Mouse (Mus musculus) heart, postnatal 4 days (tissue): ENCODE measurements around the gene Ston2. TPM values are rescaled to one million over a fixed set of nuclear protein-coding genes. Genes with fewer than 3 reads are reported as not detected.
"Not testable (repeated sequence)": the region's sequence is repeated elsewhere in the genome, so short reads cannot be mapped to it uniquely, and the experiment has no call there.

ENCODE experiments used
- DNase-seq: peaks from one replicate; pipeline ENCODE4 v3.0.0; 2021
- total RNA-seq, 2 experiments: library from RNA; stranded (reverse); gene quantifications; 2 replicates each; pipeline ENCODE4 v1.2.3; 2021

Ston2 gene
- total RNA-seq, 2 experiments from 2014 or later: 5.2 to 5.4 TPM

DNA sequence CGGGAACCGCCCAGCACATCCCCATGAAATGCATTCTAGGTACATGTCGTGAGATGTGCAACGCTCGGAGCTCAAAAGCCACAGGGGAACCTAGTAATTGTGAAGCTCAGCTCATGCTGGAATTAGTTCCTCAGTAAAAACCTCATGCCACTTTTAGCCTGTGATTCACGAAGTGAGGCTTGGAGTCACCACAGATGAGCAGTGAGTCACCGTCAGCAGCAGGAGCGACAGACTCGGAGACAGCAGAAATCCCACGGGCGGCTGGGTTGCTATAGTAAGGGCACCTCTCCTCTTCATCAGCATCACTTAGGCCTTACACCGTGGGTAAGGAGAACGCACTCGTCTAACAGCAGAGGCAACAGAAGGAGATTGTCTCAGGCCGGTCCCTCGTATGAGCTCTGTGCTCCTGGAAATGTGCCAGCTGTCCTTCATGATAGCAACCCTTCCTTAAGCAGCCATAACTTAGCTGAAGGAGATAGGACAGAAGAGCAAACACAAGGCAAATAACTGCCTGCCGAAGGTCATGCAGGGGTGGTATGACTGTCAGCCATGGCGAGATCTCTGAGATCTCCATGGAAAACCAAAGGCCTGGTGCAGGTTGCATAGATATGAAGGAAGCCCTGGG, 39.8 kb downstream of the Ston2 start:
- DNase-seq: peak; percentile 38

DNA sequence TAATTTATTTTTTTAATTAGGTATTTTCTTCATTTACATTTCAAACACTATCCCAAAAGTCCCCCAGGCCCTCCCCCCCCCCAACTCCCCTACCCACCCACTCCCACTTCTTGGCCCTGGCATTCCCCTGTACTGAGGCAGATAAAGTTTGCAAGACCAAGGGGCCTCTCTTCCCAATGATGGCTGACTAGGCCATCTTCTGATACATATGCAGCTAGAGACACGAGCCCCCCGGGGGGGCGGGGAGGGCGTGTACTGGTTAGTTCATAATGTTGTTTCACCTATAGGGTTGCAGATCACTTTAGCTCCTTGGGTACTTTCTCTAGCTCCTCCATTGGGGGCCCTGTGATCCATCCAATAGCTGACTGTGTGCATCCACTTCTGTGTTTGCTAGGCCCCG, 41.3 kb downstream of the Ston2 start:
- DNase-seq: not testable (repeated sequence)

DNA sequence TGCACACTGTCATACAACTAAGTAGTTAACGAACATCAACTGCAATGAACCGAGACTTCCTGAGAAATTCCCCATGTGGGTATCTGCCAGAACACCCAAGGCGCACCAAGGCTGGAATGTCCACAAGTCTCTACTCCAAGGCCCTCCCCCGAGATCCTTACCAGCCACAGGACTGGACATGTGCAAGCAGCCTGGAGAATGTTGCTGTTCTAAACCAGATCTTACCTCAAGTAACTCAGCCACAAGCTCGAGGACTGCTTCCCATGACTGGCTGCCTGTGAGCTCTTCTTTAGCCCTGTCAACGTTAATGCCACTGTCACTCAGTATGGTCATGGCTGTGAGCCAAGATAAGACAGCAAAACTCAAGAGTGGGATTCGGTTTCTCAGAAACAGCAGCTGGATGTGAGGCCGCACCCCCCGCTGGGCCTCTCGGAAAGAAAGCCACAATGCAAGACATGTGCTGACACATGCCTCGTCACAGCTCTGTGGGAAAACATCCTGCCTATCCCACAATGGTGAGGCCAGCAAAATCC, 42.4 kb downstream of the Ston2 start:
- peak; percentile 46 for DNase-seq

DNA sequence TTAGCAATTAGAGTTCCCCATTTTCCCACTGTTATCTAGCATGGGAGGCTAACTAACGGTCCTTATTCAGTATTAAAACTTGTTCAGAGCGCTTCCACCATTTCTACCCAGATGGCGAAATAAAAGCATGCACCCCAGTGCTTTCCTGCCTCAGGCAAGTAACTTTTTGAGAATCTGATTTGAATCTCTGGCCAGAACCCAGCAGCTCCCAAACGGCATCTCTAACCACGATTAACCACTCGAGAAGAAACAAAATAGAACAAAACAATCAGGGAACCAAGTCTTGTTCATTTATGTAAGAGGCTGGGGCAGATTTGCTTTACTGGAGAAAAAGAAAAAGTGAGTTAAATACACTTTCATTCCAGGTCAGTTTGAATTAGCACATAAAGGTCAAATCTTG, 44.1 kb downstream of the Ston2 start:
- no peak for DNase-seq

DNA sequence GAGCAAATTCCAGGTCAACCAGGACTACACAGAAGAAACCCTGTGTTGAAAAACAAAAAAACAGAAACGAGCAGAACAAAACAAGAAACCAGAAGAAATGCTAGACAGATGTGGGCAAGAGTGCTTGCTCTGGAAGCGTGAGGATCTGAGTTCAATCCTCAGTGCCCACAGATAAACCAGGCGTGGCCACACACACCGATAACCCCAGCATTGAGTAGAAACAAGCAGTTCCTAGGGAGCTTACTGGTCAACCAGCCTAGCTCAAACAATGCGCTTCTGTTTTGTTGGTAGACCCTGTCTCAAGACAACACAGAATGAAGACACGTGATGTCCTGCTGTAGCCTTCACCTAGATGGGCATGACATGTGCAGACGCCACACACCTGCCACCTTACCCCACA, 45.3 kb downstream of the Ston2 start:
- no peak for DNase-seq

DNA sequence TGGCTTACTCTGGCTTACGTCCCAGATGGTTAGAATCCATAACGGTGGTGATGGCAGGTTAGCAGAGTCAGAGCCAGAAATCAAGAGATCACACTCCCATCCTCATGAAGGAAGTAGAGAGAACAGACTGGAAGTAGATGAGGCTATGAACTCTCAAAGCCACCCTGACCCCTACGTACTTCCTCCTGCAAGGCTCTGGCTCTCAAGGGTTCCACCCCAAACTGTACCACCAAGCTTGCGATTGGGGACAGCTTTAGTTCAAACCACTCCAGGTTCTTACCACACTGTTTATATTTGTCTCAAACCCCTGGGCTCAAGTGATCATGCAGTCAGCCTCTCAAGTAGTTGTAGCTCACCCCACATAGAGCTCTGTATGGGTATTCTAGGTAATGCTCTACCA, 49.8 kb downstream of the Ston2 start:
- DNase-seq: no peak

DNA sequence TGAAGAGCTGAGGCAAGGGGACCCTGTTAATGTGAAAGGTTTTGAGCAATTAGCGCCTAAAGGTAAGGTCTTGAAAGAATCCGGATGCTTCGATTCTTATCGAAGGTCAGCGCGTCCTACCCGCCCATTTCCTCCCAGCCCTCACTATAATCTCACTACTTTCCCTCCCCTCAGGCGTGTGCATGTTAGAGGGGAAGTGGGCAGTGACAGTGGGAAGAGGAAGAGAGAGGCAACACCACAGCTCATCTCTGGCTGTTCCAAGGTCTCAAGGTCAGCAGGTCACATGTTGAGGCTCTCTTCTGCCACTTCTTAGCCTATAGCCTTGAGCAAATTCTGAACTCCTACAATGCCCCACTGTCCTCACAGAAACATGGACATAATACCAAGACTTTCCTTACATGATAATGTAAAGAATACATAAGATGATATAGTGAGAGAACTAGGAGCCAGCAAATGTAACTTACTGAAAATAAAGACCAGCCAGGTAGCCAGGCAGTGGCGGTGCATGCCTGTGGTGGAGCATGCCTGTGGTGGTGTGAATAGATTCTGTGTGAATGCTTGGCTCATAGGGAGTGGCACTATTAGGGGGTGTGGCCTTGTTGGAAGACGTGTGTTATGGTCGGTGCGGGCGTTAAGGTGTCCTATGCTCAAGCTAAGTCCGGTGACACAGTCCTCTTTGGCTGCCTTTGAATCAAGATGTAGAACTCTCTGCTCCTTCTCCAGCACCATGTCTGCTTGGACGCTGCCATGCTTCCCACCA, 51.8 kb downstream of the Ston2 start:
- DNase-seq: no peak

DNA sequence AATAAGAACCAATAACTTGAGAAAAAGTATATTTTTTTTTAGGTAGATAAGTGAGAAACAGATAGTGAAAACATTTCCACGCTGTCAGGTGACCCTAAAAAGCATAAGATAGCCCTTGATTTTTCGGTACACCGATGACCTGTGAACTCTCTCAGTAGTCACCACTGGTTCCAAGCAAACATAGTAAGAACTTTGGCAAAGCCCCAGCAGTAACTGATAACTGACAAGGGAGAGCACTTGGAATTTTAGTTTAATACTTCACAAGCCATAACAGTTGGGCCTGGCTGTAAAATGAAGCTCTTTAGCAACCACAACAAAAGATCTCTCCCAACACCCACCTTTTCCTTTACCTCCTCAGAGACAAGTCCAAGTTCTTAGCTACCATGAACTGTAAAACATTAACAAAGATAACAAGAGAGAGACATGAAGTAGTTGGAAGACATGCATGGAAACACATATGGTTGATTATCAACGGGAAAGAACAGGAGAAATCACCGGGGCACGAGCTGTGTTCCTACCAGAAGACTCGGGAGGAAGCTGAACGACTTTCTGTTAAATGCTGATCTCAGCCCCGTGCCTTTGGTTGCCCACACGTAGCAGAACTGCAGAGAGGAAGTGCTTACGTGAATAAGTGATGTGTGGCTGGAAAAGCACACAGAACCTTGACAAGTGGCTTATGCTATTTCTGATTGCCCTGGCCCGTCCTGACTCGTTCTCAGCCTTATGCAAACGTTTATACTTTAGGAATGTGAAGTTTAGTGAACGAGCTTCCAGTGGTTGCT, 53.8 kb downstream of the Ston2 start:
- DNase-seq: no peak

DNA sequence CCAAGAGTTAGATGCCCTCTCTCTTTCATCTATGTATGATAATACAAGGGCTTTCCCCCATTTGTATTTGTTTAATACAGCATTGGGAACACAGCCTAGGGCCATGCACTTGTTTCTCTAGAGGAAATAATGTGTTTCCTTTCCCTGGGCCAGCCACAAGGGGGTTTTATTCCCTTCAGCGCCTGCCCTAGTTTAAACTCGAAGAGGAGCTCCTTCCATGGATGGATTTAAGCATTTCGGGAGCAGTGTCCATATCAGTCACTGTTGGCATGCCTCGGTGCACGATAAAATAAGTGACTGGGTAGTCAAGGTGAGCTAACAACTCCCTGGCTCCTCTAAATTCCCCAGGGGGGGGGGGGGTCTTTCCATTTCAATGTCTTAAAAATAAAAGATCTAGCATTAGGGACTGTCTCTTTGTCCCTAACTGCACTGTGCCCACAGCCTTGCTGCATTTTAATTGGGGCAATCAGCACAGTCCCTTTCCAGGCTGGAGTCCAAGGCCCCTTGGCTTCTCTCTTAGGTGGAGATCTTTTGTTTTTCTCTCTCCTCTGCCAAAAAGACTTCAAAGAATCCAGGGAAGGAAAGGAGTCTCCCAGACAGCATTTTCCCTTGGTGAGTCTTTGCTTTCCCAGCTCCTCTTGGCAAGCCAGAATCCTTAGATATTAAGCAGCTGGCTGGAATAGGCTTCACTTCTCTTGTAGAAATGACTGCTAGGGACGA, 55.3 kb downstream of the Ston2 start:
- peak; percentile 24 for DNase-seq

DNA sequence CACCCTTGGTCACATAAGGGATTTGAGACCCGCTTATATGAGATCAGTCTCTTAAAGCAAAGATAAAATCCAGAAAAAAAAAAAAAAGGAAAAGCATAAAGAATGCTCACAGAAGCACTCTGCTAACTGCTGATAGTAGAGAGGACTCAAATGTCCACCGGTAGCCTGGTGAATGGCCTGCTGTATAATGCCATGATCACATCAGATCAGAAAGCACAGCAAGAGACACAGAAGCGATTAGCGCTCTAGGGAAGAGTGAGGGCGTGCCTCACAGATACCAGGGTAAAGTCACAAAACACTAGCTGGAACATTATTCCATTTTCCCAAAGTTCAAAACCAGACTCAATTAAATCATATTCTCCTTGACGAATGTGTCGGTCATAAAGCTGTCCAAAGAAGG, 62.0 kb downstream of the Ston2 start:
- DNase-seq: no peak

DNA sequence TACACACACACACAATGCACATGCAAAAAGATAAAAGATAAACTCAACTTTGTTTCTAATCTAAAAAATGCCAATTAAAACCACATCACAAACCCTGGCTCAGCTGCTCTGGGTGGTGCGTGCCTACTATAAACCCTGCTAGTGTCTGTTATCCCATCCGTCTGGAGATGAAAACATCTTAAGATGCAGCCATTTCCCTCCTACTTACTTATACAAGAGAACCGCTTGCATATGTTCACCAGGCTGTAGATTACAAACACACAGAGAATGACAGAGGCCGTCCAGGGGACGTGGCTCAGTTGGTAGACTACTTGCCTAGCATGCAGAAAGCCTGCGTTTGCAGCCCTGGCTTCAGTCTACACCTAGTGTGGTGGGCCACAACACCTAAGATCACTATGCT, 64.3 kb downstream of the Ston2 start:
- no peak for DNase-seq

DNA sequence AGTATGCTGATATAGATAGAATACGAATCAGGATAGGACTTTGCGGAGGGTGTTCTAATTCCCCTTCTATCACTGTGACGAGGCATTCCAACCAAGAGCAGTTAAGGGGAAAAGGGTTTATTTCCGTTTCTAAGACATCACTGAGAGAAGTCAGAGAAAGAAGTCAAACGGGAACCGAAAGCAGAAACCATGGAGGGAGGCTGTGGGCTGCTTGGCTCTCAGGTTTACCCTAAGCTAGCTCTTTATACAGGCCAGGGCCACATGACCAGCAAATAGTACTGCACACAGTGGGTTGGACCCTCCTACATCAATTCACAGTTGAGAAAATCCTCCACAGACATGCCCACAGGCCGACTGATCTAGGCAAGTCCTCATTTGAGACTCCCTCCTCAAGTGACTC, 69.1 kb downstream of the Ston2 start:
- DNase-seq: no peak

DNA sequence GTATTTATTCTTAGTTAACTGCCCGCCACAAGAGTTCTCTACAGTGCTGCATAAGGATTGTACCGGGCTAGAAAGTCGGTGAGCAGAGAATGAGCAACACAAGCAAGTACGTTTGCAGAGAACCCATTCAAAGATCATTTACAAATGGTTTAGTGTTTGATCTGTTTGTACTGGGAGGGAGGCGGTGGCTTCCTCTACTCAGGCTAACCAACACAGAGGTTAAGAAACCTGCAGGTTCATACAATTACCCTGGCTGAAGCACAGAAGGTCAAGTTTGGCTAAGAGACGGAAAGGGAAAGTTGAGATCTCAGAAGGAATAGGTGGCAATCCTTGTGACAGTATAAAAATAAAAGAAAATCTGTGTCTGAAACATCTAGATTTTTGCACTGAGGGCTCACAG, 72.5 kb downstream of the Ston2 start:
- DNase-seq: no peak

DNA sequence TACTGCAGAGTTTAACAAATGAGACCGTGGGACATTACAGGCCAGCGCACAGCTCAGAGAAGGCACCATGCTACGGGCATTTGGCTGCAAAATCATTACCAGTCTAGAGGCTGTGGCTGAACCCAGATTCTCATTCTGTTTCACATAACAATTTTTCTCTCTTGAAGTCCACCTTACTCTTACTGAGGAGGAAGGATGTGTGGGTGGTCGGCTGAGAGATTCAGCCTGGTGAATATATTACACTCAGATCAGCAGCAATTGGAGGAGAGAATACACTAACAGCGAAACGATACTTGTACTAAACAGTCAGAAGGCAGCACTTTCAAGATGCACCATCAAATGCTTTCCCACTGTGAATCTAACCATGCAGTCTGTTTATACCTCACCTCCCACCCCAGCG, 74.8 kb downstream of the Ston2 start:
- DNase-seq: no peak

DNA sequence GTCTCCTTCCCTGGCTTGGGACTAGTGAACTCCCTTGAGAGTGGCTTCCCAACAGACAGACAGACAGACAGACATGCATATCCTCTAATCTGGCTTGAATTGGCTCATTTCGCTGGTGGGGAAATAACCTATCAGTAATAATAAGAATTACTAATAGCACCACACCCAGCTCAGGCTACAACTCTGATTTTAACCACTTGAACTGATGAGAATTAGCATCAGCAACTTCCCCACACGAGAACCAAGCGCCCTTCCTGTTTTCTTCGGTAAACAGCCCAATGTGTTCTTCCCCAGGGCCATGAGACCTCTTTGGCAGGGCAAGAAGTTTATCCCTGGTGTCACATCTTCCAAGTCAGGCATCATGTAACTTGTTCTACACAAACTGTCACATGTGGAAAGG, 76.5 kb downstream of the Ston2 start:
- no peak for DNase-seq

DNA sequence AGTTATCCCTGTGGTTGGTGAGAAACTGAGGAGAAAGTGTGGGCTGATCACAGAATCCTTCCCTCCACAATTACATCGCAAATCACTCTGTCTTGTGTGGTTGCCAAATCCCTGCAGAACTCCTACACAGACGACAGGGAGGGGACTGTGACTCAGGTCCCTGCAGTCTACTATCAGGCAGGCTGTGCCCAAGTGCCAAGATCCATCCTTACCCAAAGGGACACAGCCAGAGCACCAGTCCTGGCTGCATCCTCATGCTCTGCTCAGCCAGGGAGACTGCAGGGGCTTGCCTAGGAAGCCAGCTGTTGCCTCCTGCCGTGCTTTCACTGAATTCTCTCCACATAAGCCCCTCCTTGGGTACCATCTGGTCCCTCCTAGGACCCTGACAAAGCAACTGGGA, 77.3 kb downstream of the Ston2 start:
- DNase-seq: no peak

DNA sequence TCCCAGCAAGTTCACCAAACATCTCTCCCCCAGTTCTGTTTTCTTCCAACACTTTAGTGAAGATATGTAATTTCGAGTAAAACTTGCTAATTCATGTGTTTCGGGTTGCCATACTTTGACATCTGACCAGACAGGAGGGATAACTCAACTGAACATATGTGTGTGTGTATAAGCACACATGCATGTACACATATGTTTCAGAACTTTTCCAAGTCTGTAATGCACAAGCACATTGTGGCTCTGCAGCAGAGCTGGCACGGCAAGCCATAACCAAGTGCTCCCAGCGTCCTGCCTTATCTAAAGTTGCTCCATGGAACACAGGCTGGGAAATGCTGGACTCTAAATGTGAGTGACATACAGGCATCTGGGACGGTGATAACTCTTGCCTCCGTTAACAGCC, 78.6 kb downstream of the Ston2 start:
- peak; percentile 11 for DNase-seq

DNA sequence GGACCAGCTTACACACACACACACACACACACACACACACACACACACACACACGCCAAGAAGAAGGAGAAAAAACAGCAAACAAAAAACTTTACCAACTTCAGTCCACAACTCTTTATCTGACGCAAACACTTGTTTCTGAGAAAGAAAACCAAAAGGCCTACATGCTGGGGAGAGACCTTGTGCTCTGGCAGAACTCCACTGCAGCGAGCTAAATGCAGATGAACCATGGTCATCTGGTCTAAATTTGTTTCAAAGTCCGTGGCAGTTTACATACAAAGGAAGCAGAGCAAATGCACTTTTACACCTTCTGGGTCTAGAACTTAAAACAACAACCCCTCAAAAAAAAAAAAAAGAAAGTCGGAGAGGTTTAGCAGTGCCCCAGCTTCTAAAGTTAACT, 79.0 kb downstream of the Ston2 start:
- DNase-seq: no peak

DNA sequence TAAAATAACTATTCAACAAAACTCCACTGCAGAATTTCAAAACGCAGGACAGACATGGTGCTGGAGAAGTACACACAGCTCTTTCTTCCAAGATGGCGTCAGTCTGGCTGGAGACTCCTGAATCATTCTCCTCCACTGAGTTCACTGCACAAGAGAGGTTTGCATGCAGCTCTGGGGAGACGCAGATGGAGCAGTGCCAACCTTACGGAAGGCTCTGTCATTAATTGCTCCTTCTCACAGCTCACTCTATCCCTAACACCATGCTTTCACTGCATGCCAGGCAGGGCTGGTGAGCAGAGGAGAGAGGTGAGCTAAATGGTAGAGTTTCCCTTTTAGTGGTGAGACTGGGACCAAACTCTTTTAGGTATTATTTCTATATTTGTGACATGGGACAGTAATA, 80.4 kb downstream of the Ston2 start:
- no peak for DNase-seq

DNA sequence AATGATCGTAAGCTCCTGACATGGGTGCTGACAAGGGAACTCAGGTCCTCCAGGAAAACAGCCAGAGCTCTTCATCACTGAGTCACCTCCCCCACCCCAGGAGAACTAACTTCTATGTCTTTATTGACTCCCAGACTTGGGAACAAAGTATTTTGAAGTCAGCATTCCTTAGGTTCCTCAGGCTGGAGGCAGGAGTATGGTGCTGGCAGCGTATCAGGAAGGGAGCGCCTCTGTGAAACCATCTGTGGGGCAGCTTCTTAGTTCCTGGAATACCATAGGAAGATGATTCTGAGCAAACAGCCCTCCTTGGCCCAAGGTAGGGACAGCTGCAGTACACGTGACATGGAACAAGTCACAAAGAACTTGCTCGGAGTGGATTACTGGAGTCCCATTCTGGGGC, 84.7 kb downstream of the Ston2 start:
- DNase-seq: peak; percentile 10

DNA sequence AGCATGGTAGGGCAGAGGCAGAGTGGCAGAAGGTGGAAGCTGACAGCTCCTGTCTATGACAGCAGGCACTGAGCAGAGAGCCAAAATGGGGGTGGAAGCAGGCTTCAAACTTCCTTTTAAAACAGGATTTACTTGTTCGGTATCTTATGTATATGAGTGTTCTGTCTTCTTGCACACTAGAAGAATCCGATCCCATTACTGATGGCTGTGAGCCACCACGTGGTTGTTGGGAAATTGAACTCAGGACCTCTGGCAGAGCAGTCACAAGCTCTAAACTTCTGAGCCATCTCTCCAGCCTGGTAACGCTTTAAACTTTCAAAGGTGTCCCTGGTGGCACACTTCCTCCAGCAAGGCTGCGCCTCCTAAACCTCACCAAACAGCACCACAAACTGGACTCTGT, 85.4 kb downstream of the Ston2 start:
- no peak for DNase-seq

DNA sequence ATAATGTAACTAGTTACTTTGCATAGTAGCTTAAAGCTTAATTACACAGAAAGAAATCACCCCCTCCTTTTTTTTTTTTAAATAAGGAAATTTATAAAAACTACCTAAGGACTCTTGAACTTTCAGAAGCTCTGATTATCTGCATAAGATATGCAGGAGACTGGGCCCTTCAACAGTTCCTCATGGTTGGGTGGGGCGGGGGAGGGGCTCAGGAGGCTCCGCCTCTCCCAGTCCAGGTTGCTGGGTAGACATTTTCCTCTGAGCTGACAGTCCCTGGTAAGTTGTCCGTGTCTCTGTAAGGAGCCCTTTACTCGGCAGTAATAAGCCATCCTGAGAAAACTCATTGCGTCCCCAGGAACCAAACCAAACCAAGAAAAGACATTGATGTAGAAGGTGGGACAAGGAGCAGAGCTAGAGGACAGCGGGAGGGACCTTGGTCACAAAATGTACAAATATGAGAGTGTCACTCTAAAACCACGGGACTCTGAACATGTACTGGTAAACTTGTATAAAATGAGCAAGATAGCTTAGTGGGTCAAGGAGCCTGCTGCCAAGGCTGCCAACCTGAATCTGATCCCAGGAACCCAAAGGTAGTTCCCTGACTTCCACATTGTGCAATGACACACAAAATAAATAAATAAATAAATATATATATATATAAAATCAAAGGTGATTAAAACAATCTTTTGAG, 88.6 kb downstream of the Ston2 start:
- DNase-seq: no peak
